Mouse (Mus musculus): ENCODE measurements at regions not wholly inside any gene's neighbourhood (a gene's known extent, or its start where the extent isn't known, plus 50 kb on each side); places are given as distances from the start of the nearest gene placed in this dataset.

DNA sequence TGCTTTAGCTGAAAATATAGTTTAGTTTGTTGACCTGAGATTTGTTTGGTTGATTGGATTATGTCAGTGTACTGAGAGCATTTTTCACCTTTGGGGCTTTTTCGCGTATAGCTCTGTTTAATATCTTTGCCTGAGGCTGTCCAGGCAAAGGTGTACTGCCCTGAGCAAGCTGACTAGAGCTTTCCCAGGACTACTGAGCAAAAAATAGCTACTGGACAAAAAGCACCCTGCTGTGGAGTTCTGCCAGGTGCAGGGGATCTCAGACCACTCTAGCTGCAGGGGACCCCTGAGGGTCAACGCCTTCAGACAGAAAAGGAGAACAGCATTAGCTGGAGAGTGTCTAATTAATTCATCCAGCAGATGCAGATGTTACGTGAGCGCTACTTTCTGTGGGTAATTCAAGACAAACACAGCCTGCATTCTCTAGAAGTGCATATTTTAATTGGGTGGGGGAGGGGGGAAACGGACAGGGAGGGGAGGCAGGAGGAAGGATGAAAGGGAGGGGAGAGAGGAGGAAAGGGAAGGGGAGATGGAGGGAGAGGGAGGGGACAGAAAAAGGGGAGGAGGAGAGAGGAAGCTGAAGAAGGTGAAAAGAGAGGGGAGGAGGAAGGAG lies 61.7 kb downstream of the Thnsl1 start:
- Histone ChIP-seq H3K36me3 (replicated peaks in 1 of 2; ENCODE audit: control insufficient read depth in 1 of 2, insufficient read depth in 1 of 2, low read length in 1 of 2) (no peaks in the 10 kb centered on the region), H3K9ac (ENCODE audit: insufficient read depth, low read depth) (no peak overlapping the region), H3K27ac (ENCODE audit: insufficient read depth, low read depth) (no peak overlapping the region), H3K9me3 (replicated peaks; ENCODE audit: low read length) (no peaks in the 10 kb centered on the region), H3K79me2 (replicated peaks; ENCODE audit: control insufficient read depth, extremely low read depth, insufficient read depth, poor library complexity, severe bottlenecking) (no peaks in the 10 kb centered on the region), H3K4me1 (ENCODE audit: control insufficient read depth in 1 of 2, insufficient read depth in 2 of 2) (no peaks in the 10 kb centered on the region), H3K4me3 (replicated peaks in 1 of 3; ENCODE audit: low read depth in 2 of 3, low read length in 2 of 3, poor library complexity in 1 of 3) (no peak overlapping the region), H3K4me2 (ENCODE audit: insufficient read depth, low read depth, poor library complexity, severe bottlenecking) (peak overlapping the region; percentile 32; the same call in 1 of the 2 replicates), H3K27me3 (replicated peaks) (no peaks in the 10 kb centered on the region)
- DNase-seq (ENCODE audit: extremely low read depth), result no peak
- in situ Hi-C loops (cut with MboI; ENCODE audit: low pct_ligation_motif_present, low pct_unique_long_range_greater_than_20kb, low sequenced_read_pairs) (no loop called here), dilution Hi-C loops (cut with MboI; ENCODE audit: extremely low pct_ligation_motif_present, extremely low pct_unique_long_range_greater_than_20kb, low sequenced_read_pairs) (no loop called here)
- TF ChIP-seq NELFE (IDR thresholded peaks at IDR 0.05; ENCODE audit: low read depth, low read length) (no peak), KAT2A (IDR thresholded peaks at IDR 0.05; ENCODE audit: insufficient replicate concordance, low read length) (no peak), MAX (IDR thresholded peaks at IDR 0.05; ENCODE audit: low read length) (no peak), RCOR1 (conservative IDR thresholded peaks at IDR 0.05; ENCODE audit: low read depth, low read length) (no peak), ZC3H11A (IDR thresholded peaks at IDR 0.05; ENCODE audit: low read depth, low read length) (no peak), MEF2A (IDR thresholded peaks at IDR 0.05; ENCODE audit: borderline replicate concordance, low read depth, low read length) (no peak), POLR2AphosphoS2 (IDR thresholded peaks at IDR 0.05; ENCODE audit: low read depth, low read length) (no peak), SMC3 (IDR thresholded peaks at IDR 0.05; ENCODE audit: low read depth, low read length) (no peak), CHD1 (IDR thresholded peaks at IDR 0.05; ENCODE audit: low read depth, low read length) (no peak), POLR2A (IDR thresholded peaks at IDR 0.05; ENCODE audit: low read depth, low read length) (no peak)

DNA sequence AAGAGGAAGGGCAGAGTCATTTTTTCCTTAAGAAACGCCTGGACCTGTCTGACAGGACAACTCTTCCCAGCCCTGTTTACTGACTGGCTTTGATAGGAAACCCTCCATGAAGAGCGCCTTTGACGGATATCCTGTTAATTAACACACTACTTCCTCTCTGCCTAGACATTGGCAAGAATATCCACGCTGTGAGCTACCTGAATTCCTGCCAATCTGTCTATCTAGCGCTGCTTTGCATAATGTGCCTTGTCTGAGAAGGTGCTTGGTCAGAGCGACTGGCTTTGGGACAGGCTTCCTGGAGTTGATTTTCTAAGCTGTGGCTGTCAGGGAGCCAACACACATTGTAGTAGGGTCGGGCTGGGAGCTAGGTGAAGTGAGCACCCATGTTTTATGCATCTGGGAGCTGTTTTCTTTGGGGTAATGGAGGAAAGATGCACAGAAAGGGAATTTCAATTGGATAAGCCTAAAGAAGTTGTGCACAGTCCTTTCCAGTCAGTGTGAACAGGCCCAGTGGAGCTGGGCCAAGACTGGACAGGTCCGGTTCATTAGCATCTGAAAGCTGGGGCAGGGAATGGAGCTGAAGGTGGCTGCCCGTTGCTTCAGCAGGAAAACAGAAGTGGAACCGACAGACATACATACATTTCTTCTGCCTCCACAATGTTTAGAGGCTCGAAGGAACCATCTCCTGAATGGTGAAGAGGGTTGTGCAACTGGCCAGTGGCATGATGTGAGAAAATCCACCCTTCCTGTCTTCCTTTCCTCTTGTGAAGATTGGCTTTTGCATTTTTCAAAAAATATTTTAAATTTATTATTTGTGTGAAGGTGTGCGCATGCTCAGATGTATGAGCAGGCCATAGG lies 64.7 kb downstream of the Thnsl1 start:
- Histone ChIP-seq H3K4me1 (ENCODE audit: control insufficient read depth in 1 of 2, insufficient read depth in 2 of 2) (no peaks in the 10 kb centered on the region), H3K27ac (ENCODE audit: insufficient read depth, low read depth) (no peak overlapping the region), H3K9ac (ENCODE audit: insufficient read depth, low read depth) (no peak overlapping the region), H3K79me2 (replicated peaks; ENCODE audit: control insufficient read depth, extremely low read depth, insufficient read depth, poor library complexity, severe bottlenecking) (no peaks in the 10 kb centered on the region), H3K4me2 (ENCODE audit: insufficient read depth, low read depth, poor library complexity, severe bottlenecking) (no peak overlapping the region), H3K4me3 (replicated peaks in 1 of 3; ENCODE audit: low read depth in 2 of 3, low read length in 2 of 3, poor library complexity in 1 of 3) (no peak overlapping the region), H3K27me3 (replicated peaks) (no peaks in the 10 kb centered on the region), H3K9me3 (replicated peaks; ENCODE audit: low read length) (no peaks in the 10 kb centered on the region), H3K36me3 (replicated peaks in 1 of 2; ENCODE audit: control insufficient read depth in 1 of 2, insufficient read depth in 1 of 2, low read length in 1 of 2) (no peaks in the 10 kb centered on the region)
- dilution Hi-C loops (cut with MboI; ENCODE audit: extremely low pct_ligation_motif_present, extremely low pct_unique_long_range_greater_than_20kb, low sequenced_read_pairs) (no loop called here), in situ Hi-C loops (cut with MboI; ENCODE audit: low pct_ligation_motif_present, low pct_unique_long_range_greater_than_20kb, low sequenced_read_pairs) (no loop called here)
- no peak for DNase-seq (ENCODE audit: extremely low read depth)
- no peak for TF ChIP-seq E2F4 (IDR thresholded peaks at IDR 0.05; ENCODE audit: insufficient replicate concordance, low read depth, low read length)
- no peak for TF ChIP-seq MAX (IDR thresholded peaks at IDR 0.05; ENCODE audit: low read length)
- no peak for TF ChIP-seq ETS1 (conservative IDR thresholded peaks at IDR 0.05; ENCODE audit: low read depth, low read length)
